Mouse (Mus musculus): ENCODE results near the gene Grid2ip. TPM values are rescaled to one million over a fixed set of nuclear protein-coding genes. Genes with fewer than 3 reads are reported as not detected.

The Grid2ip gene
- polyA plus RNA-seq, 1 experiment from 2014 or later: 0.18 TPM

- no peak for ATAC-seq (ENCODE audit: insufficient number of reproducible peaks, insufficient read depth, low FRiP score, low read depth)
- Histone ChIP-seq H3K9ac (ENCODE audit: low read length) (no peak overlapping the region), H3K4me2 (ENCODE audit: low read length) (no peak overlapping the region), H3K4me1 (ENCODE audit: control insufficient read depth in 2 of 2, insufficient read depth in 2 of 2, low read length in 2 of 2) (no peaks in the 10 kb centered on the region), H3K27ac (replicated peaks in 1 of 2; ENCODE audit: control insufficient read depth in 1 of 2, insufficient read depth in 1 of 2, low read depth in 2 of 2, low read length in 2 of 2) (no peak overlapping the region), H3K9me3 (ENCODE audit: control insufficient read depth, low read length) (0 out of 2 replicates have a peak, but pooled peaks cover 3% of the 10 kb centered on the region), H3K36me3 (ENCODE audit: control insufficient read depth, insufficient read depth, low read length) (no peaks in the 10 kb centered on the region), H3K4me3 (ENCODE audit: control insufficient read depth in 1 of 2, insufficient read depth in 1 of 2, low read depth in 1 of 2, low read length in 2 of 2) (no peak overlapping the region), H3K27me3 (ENCODE audit: control insufficient read depth, insufficient read depth, low read length) (peaks cover 2% of the 10 kb centered on the region)
- WGBS: 50% methylated on average over 6 of the region's 6 CpGs
These were observed 17.5 kb upstream of the Grid2ip start for GRCm38 (mm10) chr5:143339603-143340002.

GRCm38 (mm10) chr5:143346367-143346766 is 10.8 kb upstream of the Grid2ip start:
- Histone ChIP-seq H3K36me3 (ENCODE audit: control insufficient read depth, insufficient read depth, low read length) (no peaks in the 10 kb centered on the region), H3K4me3 (ENCODE audit: control insufficient read depth in 1 of 2, insufficient read depth in 1 of 2, low read depth in 1 of 2, low read length in 2 of 2) (no peak overlapping the region), H3K27me3 (ENCODE audit: control insufficient read depth, insufficient read depth, low read length) (no peaks in the 10 kb centered on the region), H3K27ac (replicated peaks in 1 of 2; ENCODE audit: control insufficient read depth in 1 of 2, insufficient read depth in 1 of 2, low read depth in 2 of 2, low read length in 2 of 2) (no peak overlapping the region), H3K4me1 (ENCODE audit: control insufficient read depth in 2 of 2, insufficient read depth in 2 of 2, low read length in 2 of 2) (no peaks in the 10 kb centered on the region), H3K9me3 (ENCODE audit: control insufficient read depth, low read length) (peaks cover 10% of the 10 kb centered on the region; the same call in 1 of the 2 replicates), H3K9ac (ENCODE audit: low read length) (no peak overlapping the region), H3K4me2 (ENCODE audit: low read length) (no peak overlapping the region)
- ATAC-seq (ENCODE audit: insufficient number of reproducible peaks, insufficient read depth, low FRiP score, low read depth): no peak
- WGBS: 76% methylated on average over 8 of the region's 8 CpGs

- Histone ChIP-seq H3K36me3 (ENCODE audit: control insufficient read depth, insufficient read depth, low read length) (no peaks in the 10 kb centered on the region), H3K27ac (replicated peaks in 1 of 2; ENCODE audit: control insufficient read depth in 1 of 2, insufficient read depth in 1 of 2, low read depth in 2 of 2, low read length in 2 of 2) (no peak overlapping the region), H3K4me1 (ENCODE audit: control insufficient read depth in 2 of 2, insufficient read depth in 2 of 2, low read length in 2 of 2) (peaks cover 0 to 5% of the 10 kb centered on the region in 2 experiments; a peak in 2 of 4 replicates), H3K9me3 (ENCODE audit: control insufficient read depth, low read length) (peaks cover 9% of the 10 kb centered on the region; the same call in 1 of the 2 replicates), H3K9ac (ENCODE audit: low read length) (no peak overlapping the region), H3K27me3 (ENCODE audit: control insufficient read depth, insufficient read depth, low read length) (peaks cover 30% of the 10 kb centered on the region), H3K4me3 (ENCODE audit: control insufficient read depth in 1 of 2, insufficient read depth in 1 of 2, low read depth in 1 of 2, low read length in 2 of 2) (no peak overlapping the region), H3K4me2 (ENCODE audit: low read length) (no peak overlapping the region)
- no peak for ATAC-seq (ENCODE audit: insufficient number of reproducible peaks, insufficient read depth, low FRiP score, low read depth)
- 32% methylated on average over 5 of the region's 5 CpGs for WGBS
These were observed 1.1 kb upstream of the Grid2ip start for GRCm38 (mm10) chr5:143356017-143356416.

- peaks cover 7% of the 10 kb centered on the region; the same call in 1 of the 2 replicates for H3K9me3 ChIP-seq (ENCODE audit: control insufficient read depth, low read length)
- H3K4me1 ChIP-seq (ENCODE audit: control insufficient read depth in 2 of 2, insufficient read depth in 2 of 2, low read length in 2 of 2): peaks cover 0 to 5% of the 10 kb centered on the region in 2 experiments; a peak in 2 of 4 replicates
- H3K27ac ChIP-seq (replicated peaks in 1 of 2; ENCODE audit: control insufficient read depth in 1 of 2, insufficient read depth in 1 of 2, low read depth in 2 of 2, low read length in 2 of 2): no peak overlapping the region
- peak overlapping the region in 1 of 2 experiments; percentile 18; a peak in 2 of 4 replicates for H3K4me3 ChIP-seq (ENCODE audit: control insufficient read depth in 1 of 2, insufficient read depth in 1 of 2, low read depth in 1 of 2, low read length in 2 of 2)
- H3K27me3 ChIP-seq (ENCODE audit: control insufficient read depth, insufficient read depth, low read length): peaks cover 32% of the 10 kb centered on the region
- ATAC-seq (ENCODE audit: insufficient number of reproducible peaks, insufficient read depth, low FRiP score, low read depth): no peak
- 4% methylated on average over 28 of the region's 28 CpGs for WGBS
- no peaks in the 10 kb centered on the region for H3K36me3 ChIP-seq (ENCODE audit: control insufficient read depth, insufficient read depth, low read length)
- H3K9ac ChIP-seq (ENCODE audit: low read length): no peak overlapping the region
- peak overlapping the region; percentile 52 for H3K4me2 ChIP-seq (ENCODE audit: low read length)
These were observed 426 bp downstream of the Grid2ip start for GRCm38 (mm10) chr5:143357564-143357963.

- Histone ChIP-seq H3K4me3 (ENCODE audit: control insufficient read depth in 1 of 2, insufficient read depth in 1 of 2, low read depth in 1 of 2, low read length in 2 of 2) (no peak overlapping the region), H3K27me3 (ENCODE audit: control insufficient read depth, insufficient read depth, low read length) (peaks cover 34% of the 10 kb centered on the region), H3K9ac (ENCODE audit: low read length) (no peak overlapping the region), H3K9me3 (ENCODE audit: control insufficient read depth, low read length) (no peaks in the 10 kb centered on the region), H3K4me1 (ENCODE audit: control insufficient read depth in 2 of 2, insufficient read depth in 2 of 2, low read length in 2 of 2) (peaks cover 2 to 10% of the 10 kb centered on the region in 2 experiments; a peak in 3 of 4 replicates), H3K4me2 (ENCODE audit: low read length) (no peak overlapping the region), H3K27ac (replicated peaks in 1 of 2; ENCODE audit: control insufficient read depth in 1 of 2, insufficient read depth in 1 of 2, low read depth in 2 of 2, low read length in 2 of 2) (no peak overlapping the region), H3K36me3 (ENCODE audit: control insufficient read depth, insufficient read depth, low read length) (no peaks in the 10 kb centered on the region)
- ATAC-seq (ENCODE audit: insufficient number of reproducible peaks, insufficient read depth, low FRiP score, low read depth): no peak
- 29% methylated on average over 7 of the region's 7 CpGs for WGBS
These were observed 2.1 kb downstream of the Grid2ip start for GRCm38 (mm10) chr5:143359263-143359662.

- Histone ChIP-seq H3K27ac (replicated peaks in 1 of 2; ENCODE audit: control insufficient read depth in 1 of 2, insufficient read depth in 1 of 2, low read depth in 2 of 2, low read length in 2 of 2) (no peak overlapping the region), H3K36me3 (ENCODE audit: control insufficient read depth, insufficient read depth, low read length) (no peaks in the 10 kb centered on the region), H3K4me3 (ENCODE audit: control insufficient read depth in 1 of 2, insufficient read depth in 1 of 2, low read depth in 1 of 2, low read length in 2 of 2) (no peak overlapping the region), H3K4me2 (ENCODE audit: low read length) (no peak overlapping the region), H3K4me1 (ENCODE audit: control insufficient read depth in 2 of 2, insufficient read depth in 2 of 2, low read length in 2 of 2) (peaks cover 2 to 15% of the 10 kb centered on the region in 2 experiments; a peak in 3 of 4 replicates), H3K9me3 (ENCODE audit: control insufficient read depth, low read length) (no peaks in the 10 kb centered on the region), H3K27me3 (ENCODE audit: control insufficient read depth, insufficient read depth, low read length) (peaks cover 36% of the 10 kb centered on the region), H3K9ac (ENCODE audit: low read length) (no peak overlapping the region)
- ATAC-seq (ENCODE audit: insufficient number of reproducible peaks, insufficient read depth, low FRiP score, low read depth): no peak
- 55% methylated on average over 5 of the region's 5 CpGs for WGBS
These were observed 2.9 kb downstream of the Grid2ip start for GRCm38 (mm10) chr5:143360000-143360399.

- Histone ChIP-seq H3K27me3 (ENCODE audit: control insufficient read depth, insufficient read depth, low read length) (peaks cover 35% of the 10 kb centered on the region), H3K27ac (replicated peaks in 1 of 2; ENCODE audit: control insufficient read depth in 1 of 2, insufficient read depth in 1 of 2, low read depth in 2 of 2, low read length in 2 of 2) (no peak overlapping the region), H3K4me2 (ENCODE audit: low read length) (no peak overlapping the region), H3K9ac (ENCODE audit: low read length) (no peak overlapping the region), H3K9me3 (ENCODE audit: control insufficient read depth, low read length) (no peaks in the 10 kb centered on the region), H3K36me3 (ENCODE audit: control insufficient read depth, insufficient read depth, low read length) (no peaks in the 10 kb centered on the region), H3K4me3 (ENCODE audit: control insufficient read depth in 1 of 2, insufficient read depth in 1 of 2, low read depth in 1 of 2, low read length in 2 of 2) (no peak overlapping the region), H3K4me1 (ENCODE audit: control insufficient read depth in 2 of 2, insufficient read depth in 2 of 2, low read length in 2 of 2) (peaks cover 2 to 15% of the 10 kb centered on the region in 2 experiments; a peak in 3 of 4 replicates)
- no peak for ATAC-seq (ENCODE audit: insufficient number of reproducible peaks, insufficient read depth, low FRiP score, low read depth)
- 64% methylated on average over 7 of the region's 7 CpGs for WGBS
These were observed 4.3 kb downstream of the Grid2ip start for GRCm38 (mm10) chr5:143361428-143361827.

Measured in heart, embryonic 14.5 days (tissue).